10 mouse cellular contexts compared by ENCODE assay signal in the genomic region with DNA sequence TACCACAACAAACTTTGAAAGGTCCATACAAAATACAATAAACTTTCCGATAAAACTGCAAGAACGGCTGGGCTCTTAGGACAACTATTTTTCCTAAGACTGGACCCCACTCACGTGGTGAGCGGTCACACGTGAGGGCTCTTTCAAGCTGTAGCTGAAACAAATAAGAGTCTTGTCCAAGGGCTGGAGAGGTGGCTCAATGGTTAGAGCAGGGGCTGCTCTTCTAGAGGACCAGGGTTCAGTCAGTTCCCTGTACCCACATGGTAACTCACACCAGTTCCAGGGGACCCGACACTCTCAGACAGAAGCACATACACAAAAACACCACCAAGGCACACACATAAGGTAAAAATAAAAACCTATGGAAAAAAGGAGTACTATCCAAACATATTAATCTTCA.
DNase-seq lines count a peak whose midpoint lies in the region; ATAC-seq lines count a peak whose summit lies in the region.
"Had no signal": no experiment of that assay in that cellular context is flagged by ENCODE, and none has a peak within 500 bp of the region (broad histone marks: within the 10 kb centered on the region; RNA-seq: fewer than 3 reads in every experiment).

No protein-coding gene starts in this region.

- peak overlapping the region; percentile 41; the same call in 1 of the 2 replicates for H3K4me3 ChIP-seq in liver, embryonic 11.5 days (ENCODE audit: low read depth, low read length)
- H3K4me3 ChIP-seq in embryonic facial prominence, embryonic 15.5 days (replicated peaks): peak overlapping the region; percentile 46
- H3K4me3 ChIP-seq in intestine, embryonic 15.5 days (replicated peaks): peak overlapping the region; percentile 34; the same call in 1 of the 2 replicates
- H3K4me3 ChIP-seq in neural tube, embryonic 15.5 days (replicated peaks): peak overlapping the region; percentile 38
- H3K4me3 ChIP-seq: erythroblast, embryonic 14.5 days had no signal

- WGBS in liver, embryonic 11.5 days: 35% methylated on average over 6 of the region's 6 CpGs
- 27% methylated on average over 6 of the region's 6 CpGs for WGBS in embryonic facial prominence, embryonic 15.5 days
- WGBS in intestine, embryonic 15.5 days: 44% methylated on average over 6 of the region's 6 CpGs
- 52% methylated on average over 6 of the region's 6 CpGs for WGBS in neural tube, embryonic 15.5 days

- peak overlapping the region; percentile 57 for H3K4me2 ChIP-seq in liver, embryonic 11.5 days
- H3K4me2 ChIP-seq in embryonic facial prominence, embryonic 15.5 days (replicated peaks): peak overlapping the region; percentile 53
- H3K4me2 ChIP-seq in intestine, embryonic 15.5 days (replicated peaks): peak overlapping the region; percentile 62
- H3K4me2 ChIP-seq in neural tube, embryonic 15.5 days: peak overlapping the region; percentile 57; the same call in 1 of the 2 replicates

- no peak for DNase-seq in liver, embryonic 11.5 days (ENCODE audit: low spot score)
- DNase-seq in liver: no peak
- no peak for DNase-seq in c-Kit-positive CD71-positive TER-119-positive erythroid progenitor cells, embryonic 14.5 days (ENCODE audit: low spot score)
- no peak for DNase-seq in urinary bladder, postnatal 10 days (ENCODE audit: low spot score)
- no peak for DNase-seq in cerebellum, postnatal 4 days (ENCODE audit: low spot score in 2 of 2)
- DNase-seq: thymus, adult 18-20 months had no signal

- ATAC-seq in liver, embryonic 11.5 days (replicated peaks; ENCODE audit: low FRiP score): no peak
- no peak for ATAC-seq in embryonic facial prominence, embryonic 15.5 days (ENCODE audit: insufficient number of reproducible peaks, low FRiP score, low TSS enrichment, low read depth)
- ATAC-seq in intestine, embryonic 15.5 days: no peak
- no peak for ATAC-seq in neural tube, embryonic 15.5 days (ENCODE audit: low FRiP score)

- H3K4me1 ChIP-seq in liver, embryonic 11.5 days (replicated peaks; ENCODE audit: control insufficient read depth, insufficient read depth, low read length): peaks cover 36% of the 10 kb centered on the region
- peaks cover 38% of the 10 kb centered on the region for H3K4me1 ChIP-seq in embryonic facial prominence, embryonic 15.5 days
- H3K4me1 ChIP-seq in intestine, embryonic 15.5 days (replicated peaks): peaks cover 46% of the 10 kb centered on the region
- peaks cover 38% of the 10 kb centered on the region for H3K4me1 ChIP-seq in neural tube, embryonic 15.5 days

- H3K27ac ChIP-seq in liver, embryonic 11.5 days (ENCODE audit: low read depth, low read length): no peak overlapping the region
- peak overlapping the region; percentile 61; the same call in 1 of the 2 replicates for H3K27ac ChIP-seq in embryonic facial prominence, embryonic 15.5 days (replicated peaks)
- no peak overlapping the region for H3K27ac ChIP-seq in intestine, embryonic 15.5 days
- H3K27ac ChIP-seq in neural tube, embryonic 15.5 days (replicated peaks): no peak overlapping the region

- H3K27me3 ChIP-seq in liver, embryonic 11.5 days (replicated peaks; ENCODE audit: control insufficient read depth, insufficient read depth, low read length): peaks cover 11% of the 10 kb centered on the region
- H3K27me3 ChIP-seq in embryonic facial prominence, embryonic 15.5 days: no peaks in the 10 kb centered on the region
- no peaks in the 10 kb centered on the region for H3K27me3 ChIP-seq in intestine, embryonic 15.5 days (replicated peaks)
- H3K27me3 ChIP-seq in neural tube, embryonic 15.5 days (replicated peaks): no peaks in the 10 kb centered on the region

- H3K9ac ChIP-seq in liver, embryonic 11.5 days (ENCODE audit: low read depth, low read length): no peak overlapping the region
- no peak overlapping the region for H3K9ac ChIP-seq in embryonic facial prominence, embryonic 15.5 days
- no peak overlapping the region for H3K9ac ChIP-seq in intestine, embryonic 15.5 days
- H3K9ac ChIP-seq in neural tube, embryonic 15.5 days (replicated peaks): no peak overlapping the region

- H3K36me3 ChIP-seq in liver, embryonic 11.5 days (ENCODE audit: control insufficient read depth, insufficient read depth, low read length): no peaks in the 10 kb centered on the region
- no peaks in the 10 kb centered on the region for H3K36me3 ChIP-seq in embryonic facial prominence, embryonic 15.5 days
- no peaks in the 10 kb centered on the region for H3K36me3 ChIP-seq in intestine, embryonic 15.5 days
- no peaks in the 10 kb centered on the region for H3K36me3 ChIP-seq in neural tube, embryonic 15.5 days

- no peaks in the 10 kb centered on the region for H3K9me3 ChIP-seq in liver, embryonic 11.5 days (ENCODE audit: control insufficient read depth, low read length)
- no peaks in the 10 kb centered on the region for H3K9me3 ChIP-seq in embryonic facial prominence, embryonic 15.5 days (replicated peaks)
- no peaks in the 10 kb centered on the region for H3K9me3 ChIP-seq in intestine, embryonic 15.5 days
- no peaks in the 10 kb centered on the region for H3K9me3 ChIP-seq in neural tube, embryonic 15.5 days (replicated peaks)
